Mouse (Mus musculus) layer of hippocampus, postnatal 36 days (tissue): ENCODE measurements at regions not wholly inside any gene's neighbourhood (a gene's known extent, or its start where the extent isn't known, plus 50 kb on each side); places are given as distances from the start of the nearest gene placed in this dataset.

Experiments used
- DNase-seq, 2 experiments: peaks; one replicate each; pipeline ENCODE4 v3.0.0; 2022

DNA sequence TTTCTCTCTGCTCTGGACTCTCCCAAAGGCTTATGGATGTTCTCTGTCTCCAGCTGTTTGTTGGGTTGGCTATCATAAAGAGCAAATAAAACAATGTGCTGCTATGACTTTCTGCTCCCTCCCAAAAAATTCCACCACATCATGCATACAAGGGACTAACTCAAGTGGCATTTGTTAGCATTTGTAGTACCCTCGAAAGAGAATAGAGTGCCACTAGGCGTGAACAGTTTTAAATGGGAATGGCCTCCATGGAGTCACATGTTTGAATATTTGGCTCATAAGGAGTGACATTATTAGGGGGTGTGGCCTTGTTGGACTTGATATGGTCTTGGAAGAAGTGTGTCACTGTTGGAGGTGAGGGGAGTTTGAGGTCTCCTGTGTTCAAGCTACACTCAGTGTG, 86.5 kb upstream of the Serbp1 start:
- no peak for DNase-seq

DNA sequence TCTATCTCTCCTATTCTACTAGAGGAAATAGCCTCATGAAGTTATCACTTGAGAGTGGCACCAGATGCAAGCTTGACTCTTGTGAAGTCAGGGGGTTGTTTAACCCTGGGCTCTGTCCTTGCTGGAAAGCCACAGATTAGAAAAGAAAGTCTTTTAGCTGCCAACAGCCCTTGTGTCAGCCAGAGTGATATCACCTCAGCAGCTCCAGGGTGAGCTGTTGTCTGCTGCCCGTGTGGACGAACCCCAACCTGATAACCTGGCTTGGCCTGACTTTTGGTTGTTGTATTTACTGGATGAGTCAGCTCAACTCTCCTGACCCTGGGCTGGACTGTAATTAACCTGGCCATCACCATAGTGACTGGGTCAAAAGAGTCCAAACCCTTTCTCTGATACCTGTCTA, 88.6 kb upstream of the Serbp1 start:
- no peak for DNase-seq

- no peak for DNase-seq
These were observed 91.3 kb upstream of the Serbp1 start for GRCm38 (mm10) chr6:67146708-67147107.

DNA sequence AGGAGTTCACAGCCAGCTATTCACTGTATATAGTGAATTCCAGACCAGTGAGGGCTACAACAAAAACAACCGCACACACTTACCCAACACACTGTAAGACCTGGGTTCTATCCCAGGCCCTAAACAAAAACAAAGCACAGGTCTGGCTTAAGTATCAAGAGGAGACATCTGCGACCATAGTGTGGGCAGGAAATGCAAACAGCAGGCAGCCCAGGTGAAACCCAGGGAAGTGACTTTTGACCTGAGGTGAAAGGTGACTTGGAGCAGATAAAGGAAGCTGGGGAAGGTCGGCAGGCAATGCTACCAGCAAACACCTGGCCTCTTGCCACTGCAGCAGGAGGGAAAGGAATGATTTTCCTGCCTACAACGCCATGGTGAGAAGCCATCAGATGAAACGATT, 92.0 kb upstream of the Serbp1 start:
- no peak for DNase-seq

DNA sequence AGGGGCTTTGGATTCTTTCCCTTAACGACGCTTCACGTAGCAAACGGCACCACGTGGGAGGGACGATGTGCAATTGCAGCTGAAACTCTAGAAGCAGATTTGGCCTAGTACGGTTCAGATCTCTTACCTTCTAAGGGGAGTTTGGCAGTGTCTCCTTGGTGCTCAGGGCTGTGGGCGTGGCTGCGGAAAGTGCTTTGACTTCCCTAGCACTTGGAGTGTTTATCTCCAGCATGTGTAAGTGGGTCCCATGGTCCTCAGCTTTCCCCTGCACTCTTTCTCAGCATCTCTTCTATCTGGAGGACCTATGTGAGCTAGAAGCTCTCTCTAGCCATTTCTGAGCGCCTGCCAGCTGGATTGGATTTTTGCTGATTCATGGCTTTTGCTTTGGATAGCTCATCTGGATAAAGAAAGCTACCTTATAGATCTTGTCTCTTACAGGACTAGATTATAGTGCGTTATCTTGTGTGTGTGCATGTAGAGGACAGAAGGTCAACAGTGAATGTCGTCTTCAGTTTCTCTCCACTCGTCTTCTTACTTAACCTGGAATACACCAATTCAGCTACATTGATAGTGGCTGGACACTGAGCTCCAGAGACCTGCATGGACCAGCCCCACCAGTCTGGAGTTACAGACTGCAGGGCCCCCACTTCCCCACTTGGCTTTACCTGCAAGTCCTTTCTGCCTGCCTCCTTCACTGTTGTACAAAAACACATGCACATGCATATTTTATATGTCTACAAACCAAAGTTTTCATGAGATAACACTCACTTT, 92.8 kb upstream of the Serbp1 start:
- no peak for DNase-seq

GRCm38 (mm10) chr6:67142179-67142578, 95.8 kb upstream of the Serbp1 start:
- DNase-seq: no peak

DNA sequence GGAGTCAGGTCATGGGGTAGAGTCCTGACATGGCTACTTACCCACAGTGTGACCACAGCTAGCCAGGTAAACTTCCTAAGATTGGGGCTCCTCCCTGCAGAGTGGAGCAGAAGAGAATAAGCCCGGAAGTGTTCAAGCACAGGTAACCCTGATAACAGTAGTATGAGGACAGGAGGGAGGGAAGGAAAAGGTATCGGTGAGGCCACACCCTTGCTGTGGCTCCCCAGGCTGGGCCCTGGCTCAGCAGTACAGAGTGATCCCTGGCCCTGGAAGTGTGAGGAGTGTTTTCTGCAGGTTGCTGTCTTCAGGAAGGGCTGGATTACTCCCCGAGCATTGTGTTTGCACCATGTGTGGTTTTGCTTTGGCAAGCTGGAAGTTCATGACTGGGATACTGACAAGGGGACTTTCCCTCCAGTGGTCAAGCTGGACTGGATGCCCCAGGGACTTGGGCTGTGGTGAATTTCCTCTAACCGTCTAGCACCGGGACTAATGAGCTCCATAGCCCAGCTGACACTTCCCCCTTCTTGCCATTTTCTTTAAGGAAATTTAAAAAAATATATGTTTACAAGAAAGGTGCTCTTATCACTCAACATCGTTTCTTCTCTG, 97.2 kb upstream of the Serbp1 start:
- DNase-seq: no peak

DNA sequence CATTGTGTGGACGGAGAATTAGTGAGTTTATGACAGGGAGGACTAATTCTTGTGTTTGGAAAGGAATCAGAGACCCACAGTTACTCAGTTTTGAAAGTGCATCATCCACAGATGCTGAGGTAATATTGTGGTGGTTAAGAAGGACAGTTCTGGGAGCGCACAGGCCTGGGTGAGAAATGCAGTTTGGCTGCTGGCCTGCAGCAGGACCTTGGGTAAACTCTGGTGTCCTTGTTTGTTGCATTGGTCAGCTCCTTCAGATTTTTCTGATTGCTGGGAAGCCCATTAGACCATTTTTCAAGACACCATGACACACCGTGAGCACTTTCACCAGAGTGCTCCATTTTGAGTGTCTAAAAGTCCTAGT, 99.0 kb upstream of the Serbp1 start:
- no peak for DNase-seq

GRCm38 (mm10) chr6:67138302-67139011, 99.5 kb upstream of the Serbp1 start:
- DNase-seq: no peak

GRCm38 (mm10) chr6:67137482-67137881, 100.2 kb upstream of the Gadd45a start:
- no peak for DNase-seq

DNA sequence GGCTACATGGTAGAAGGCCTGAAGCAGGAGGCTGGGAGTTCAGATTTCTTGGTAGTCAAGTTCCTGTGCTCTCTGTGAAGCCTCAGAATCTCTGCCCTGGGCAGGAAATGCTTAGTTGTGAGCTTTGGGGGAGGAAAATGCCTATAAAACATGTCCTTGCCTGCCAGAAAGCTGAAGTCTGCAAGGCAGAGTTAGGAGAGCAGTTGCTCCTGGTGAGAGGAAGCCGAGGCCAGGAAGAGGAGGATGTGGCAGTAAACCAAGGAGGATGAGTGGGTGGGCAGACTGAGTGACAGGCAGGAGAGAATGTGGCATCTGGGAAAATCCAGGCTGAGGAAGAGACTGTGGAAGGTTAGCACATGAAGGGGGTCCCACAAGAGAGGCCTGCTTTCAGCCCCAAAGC, 97.7 kb upstream of the Gadd45a start:
- peak in 1 of 2 experiments; percentile 14 for DNase-seq

DNA sequence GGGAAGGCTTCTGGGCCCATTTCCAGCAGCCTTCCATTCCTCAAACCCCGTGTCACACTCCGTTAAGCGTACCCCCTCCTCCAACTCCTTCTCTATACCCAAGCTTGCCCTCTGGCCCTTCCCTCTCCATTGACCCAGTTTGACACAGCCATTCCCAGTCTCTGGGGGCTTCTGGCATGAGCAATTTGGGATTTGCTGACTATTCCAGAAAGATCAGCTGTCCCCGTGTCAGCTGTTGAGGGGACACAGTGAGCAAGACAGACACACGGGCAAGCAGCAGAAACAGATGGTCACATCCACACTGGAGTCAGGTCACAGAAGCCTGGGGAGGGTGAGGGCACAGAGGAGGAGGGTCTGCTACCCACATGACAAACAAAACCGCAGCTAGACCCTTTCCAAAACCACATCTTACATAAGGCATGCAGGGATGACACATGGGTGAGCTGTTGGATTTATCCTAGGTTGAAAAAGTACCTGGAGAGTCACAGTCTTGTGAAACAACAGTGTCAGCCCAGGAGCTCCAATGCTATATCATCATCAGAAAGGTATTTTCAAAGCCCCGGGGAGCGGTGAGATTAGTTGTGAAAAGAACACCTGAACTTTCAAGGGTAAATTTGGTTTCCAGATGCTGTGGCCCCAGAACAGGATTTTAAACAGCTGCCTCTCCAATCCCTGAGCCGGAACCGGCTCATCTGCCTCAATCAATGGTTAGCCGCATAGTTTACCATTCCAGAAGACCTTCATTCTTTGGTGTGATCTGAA, 93.5 kb upstream of the Gadd45a start:
- DNase-seq: no peak

DNA sequence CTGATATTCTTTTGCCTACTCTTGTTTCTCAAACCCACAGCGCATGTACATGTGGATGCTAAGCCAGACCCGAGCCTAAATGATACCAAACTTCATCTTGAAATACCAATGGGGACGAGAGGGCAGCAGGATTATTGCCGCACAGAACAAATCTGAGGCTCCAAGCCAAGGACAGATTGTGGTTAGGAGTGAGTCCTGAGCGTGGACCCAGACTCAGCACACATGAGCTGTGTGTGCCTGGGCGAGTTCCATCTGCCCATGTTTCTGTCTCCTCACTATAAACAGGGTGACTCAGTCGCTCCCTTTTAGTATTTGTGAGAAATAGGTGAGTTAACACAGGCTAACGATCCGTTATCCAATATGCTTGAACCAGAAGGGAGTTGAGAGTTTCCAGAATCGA, 92.4 kb upstream of the Gadd45a start:
- DNase-seq: no peak

GRCm38 (mm10) chr6:67128503-67129463, 91.5 kb upstream of the Gadd45a start:
- no peak for DNase-seq

DNA sequence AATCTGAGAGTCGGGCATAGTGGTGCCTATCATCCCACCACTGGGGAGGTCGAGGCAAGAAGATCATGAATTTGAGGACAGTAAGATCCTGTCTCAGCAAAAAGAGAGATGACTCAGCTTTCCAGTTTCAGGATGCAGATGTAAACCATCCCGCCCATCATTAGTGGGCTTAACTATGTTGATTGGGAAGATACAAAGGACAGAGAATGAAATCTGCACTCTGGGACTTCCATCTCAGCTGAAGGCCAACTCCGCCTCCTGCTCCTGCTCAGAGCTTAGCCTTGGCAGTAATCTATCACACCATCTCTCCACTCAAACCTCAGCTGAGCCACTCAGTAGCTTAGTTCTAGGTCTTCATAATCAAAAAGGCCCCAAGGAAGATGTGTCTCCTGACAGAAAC, 90.5 kb upstream of the Gadd45a start:
- DNase-seq: no peak

DNA sequence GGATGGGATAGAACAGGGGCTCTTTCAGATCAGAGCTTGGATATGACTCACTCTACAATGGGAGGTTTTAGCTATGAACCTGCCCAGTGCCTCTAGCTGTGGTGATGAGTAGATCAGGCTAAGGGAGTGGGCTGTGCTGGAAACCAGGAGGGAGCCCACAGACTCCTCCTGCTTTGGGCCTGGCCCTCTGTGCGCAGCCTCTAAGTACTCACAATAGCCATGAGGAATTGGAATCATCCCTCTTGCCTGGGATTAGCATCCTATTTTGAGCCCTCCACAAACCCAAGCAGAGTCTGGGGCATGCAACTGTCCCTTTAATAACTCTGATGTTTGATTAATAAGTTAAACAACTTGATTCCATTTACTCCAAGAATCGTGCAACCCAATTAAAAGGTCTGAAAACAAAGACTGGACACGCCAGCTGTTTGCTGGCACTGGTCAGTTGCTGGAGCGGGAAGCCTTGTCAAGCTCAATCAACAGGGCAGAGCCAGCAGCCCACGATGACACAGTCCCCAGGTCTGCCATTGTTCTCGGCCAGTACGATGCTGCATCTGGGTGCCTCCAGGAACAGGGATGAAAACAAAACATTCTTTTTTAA, 88.6 kb upstream of the Gadd45a start:
- DNase-seq: no peak

GRCm38 (mm10) chr6:67124089-67124488, 86.8 kb upstream of the Gadd45a start:
- DNase-seq: no peak

- no peak for DNase-seq
These were observed 85.8 kb upstream of the Gadd45a start for GRCm38 (mm10) chr6:67123071-67123470.

DNA sequence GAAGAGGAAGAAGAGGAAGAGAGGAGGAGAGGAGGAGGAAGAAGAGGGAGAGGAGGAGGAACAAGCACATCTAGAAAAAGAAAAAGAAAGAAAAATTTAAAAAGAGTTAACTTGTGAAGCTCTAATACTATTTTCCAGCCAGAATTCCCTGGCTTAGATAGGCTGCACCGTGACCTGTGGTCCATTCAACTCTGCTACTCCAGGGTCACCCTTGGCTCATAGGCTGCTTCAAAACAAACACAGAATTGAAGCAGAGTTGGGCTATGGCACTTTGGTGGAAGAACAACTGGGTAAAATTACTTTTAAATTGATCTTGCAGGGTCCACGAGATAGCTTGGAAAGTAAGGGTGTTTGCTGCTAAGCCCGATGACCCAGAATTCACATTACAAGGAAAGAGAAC, 79.0 kb upstream of the Gadd45a start:
- DNase-seq: no peak

GRCm38 (mm10) chr6:67115505-67116303, 78.4 kb upstream of the Gadd45a start:
- no peak for DNase-seq

DNA sequence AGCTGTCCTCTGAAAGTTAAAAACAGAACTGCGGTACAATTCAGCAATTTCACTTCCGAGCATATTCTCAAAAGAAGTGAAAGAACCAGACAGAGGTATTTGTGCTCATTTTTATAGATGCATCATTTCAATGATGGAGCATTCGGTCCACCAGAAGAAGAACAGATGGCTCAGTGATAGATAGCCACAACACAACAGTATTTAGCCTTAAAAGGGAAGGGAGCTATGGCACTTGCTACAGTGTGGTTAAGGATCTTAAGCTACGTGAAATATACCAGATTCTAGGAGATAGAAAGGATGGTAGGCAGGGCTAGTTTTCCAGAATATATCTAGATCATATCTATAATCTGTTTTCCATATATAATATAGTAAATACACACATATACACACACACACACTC, 77.5 kb upstream of the Gadd45a start:
- DNase-seq: no peak
